Mouse (Mus musculus) hindbrain, embryonic 10.5 days (tissue): ENCODE results near the gene Slc39a10. TPM values are rescaled to one million over a fixed set of nuclear protein-coding genes. Genes with fewer than 3 reads are reported as not detected.
"Not testable (repeated sequence)": the region's sequence is repeated elsewhere in the genome, so short reads cannot be mapped to it uniquely, and the experiment has no call there.

ENCODE experiments used
- DNase-seq: peaks from one replicate; pipeline ENCODE4 v3.0.0-alpha.2; 2017; ENCODE audit warnings: low spot score
- H3K27ac ChIP-seq: fragments of 300-500 bp; sonication (generic); 2 replicates; pipeline ENCODE4 v1.5.1; 2016; ENCODE audit warnings: mild to moderate bottlenecking, moderate library complexity
- H3K27me3 ChIP-seq: fragments of 300-500 bp; sonication (generic); 2 replicates; pipeline ENCODE4 v1.6.1; 2016; ENCODE audit warnings: mild to moderate bottlenecking; ENCODE audit not compliant: poor library complexity, insufficient read depth, severe bottlenecking
- H3K36me3 ChIP-seq: fragments of 300-500 bp; sonication (generic); 2 replicates; pipeline ENCODE4 v1.6.1; 2016; ENCODE audit warnings: mild to moderate bottlenecking, moderate library complexity
- H3K4me1 ChIP-seq: fragments of 300-500 bp; sonication (generic); replicated peaks from 2 replicates; pipeline ENCODE4 v1.6.1; 2016; ENCODE audit warnings: mild to moderate bottlenecking
- H3K4me3 ChIP-seq: fragments of 300-500 bp; sonication (generic); 2 replicates; pipeline ENCODE4 v1.5.1; 2016; ENCODE audit warnings: mild to moderate bottlenecking, moderate library complexity
- H3K9me3 ChIP-seq: fragments of 300-500 bp; sonication (generic); 2 replicates; pipeline ENCODE4 v1.6.1; 2016; ENCODE audit warnings: mild to moderate bottlenecking, moderate library complexity
- WGBS: fragments of 180-500 bp; shearing (Covaris S2); methylation state at CpG from one replicate; pipeline ENCODE4 v1.1.7; 2016; 5-methylcytosine and 5-hydroxymethylcytosine counted together
- polyA plus RNA-seq: library from polyadenylated mRNA; unstranded; fragments of >200 nt; fragmentation: Nextera tagmentation; extraction: Ambion mirVana; gene quantifications from 2 replicates; pipeline ENCODE4 v1.2.1, GENCODE M21; 2016

The Slc39a10 gene
- polyA plus RNA-seq, 1 experiment from 2014 or later: 44.6 TPM

GRCm38 (mm10) chr1:46830066-46830843 is 62.4 kb downstream of the Slc39a10 start:
- H3K27ac ChIP-seq: no peak overlapping the region
- WGBS: 75% methylated on average over 2 of the region's 2 CpGs
- H3K36me3 ChIP-seq: peaks cover 68% of the 10 kb centered on the region
- DNase-seq: no peak
- H3K27me3 ChIP-seq: no peaks in the 10 kb centered on the region
- no peak overlapping the region for H3K4me3 ChIP-seq
- no peaks in the 10 kb centered on the region for H3K9me3 ChIP-seq
- H3K4me1 ChIP-seq: no peaks in the 10 kb centered on the region

- no peak overlapping the region for H3K4me3 ChIP-seq
- WGBS: 86% methylated on average over 4 of the region's 4 CpGs
- H3K36me3 ChIP-seq: peaks cover 87% of the 10 kb centered on the region
- H3K9me3 ChIP-seq: no peaks in the 10 kb centered on the region
- DNase-seq: no peak
- H3K4me1 ChIP-seq: no peaks in the 10 kb centered on the region
- no peak overlapping the region for H3K27ac ChIP-seq
- no peaks in the 10 kb centered on the region for H3K27me3 ChIP-seq
Observed at GRCm38 (mm10) chr1:46822256-46822972, 70.2 kb downstream of the Slc39a10 start.

DNA sequence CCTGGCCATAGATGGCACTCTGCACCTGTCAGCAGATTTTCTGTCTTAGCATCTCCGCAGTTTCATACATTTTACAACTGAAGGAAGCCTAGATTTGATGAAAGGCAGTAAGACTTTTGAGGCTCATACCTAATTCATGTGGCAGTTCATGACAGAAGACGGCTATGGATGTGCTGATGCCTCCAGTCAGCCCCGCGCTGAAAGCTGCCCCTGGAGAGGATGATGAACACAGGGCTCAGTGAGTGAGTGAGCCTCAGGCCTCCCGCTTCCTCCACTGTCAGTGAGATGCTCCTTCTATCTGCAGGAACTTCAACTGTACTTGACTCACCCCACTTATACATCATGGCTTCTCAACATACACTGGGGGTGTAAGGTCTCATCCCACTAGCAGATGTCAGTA is 74.7 kb downstream of the Slc39a10 start:
- Histone ChIP-seq H3K27me3 (no peaks in the 10 kb centered on the region), H3K27ac (no peak overlapping the region), H3K4me3 (no peak overlapping the region), H3K9me3 (no peaks in the 10 kb centered on the region), H3K36me3 (peaks cover 69% of the 10 kb centered on the region), H3K4me1 (no peaks in the 10 kb centered on the region)
- WGBS: 94% methylated on average over 5 of the region's 5 CpGs
- no peak for DNase-seq

- peaks cover 42% of the 10 kb centered on the region for H3K36me3 ChIP-seq
- not testable (repeated sequence) for H3K27me3 ChIP-seq, H3K4me3 ChIP-seq, H3K27ac ChIP-seq, H3K4me1 ChIP-seq, DNase-seq, H3K9me3 ChIP-seq
- 91% methylated on average over 4 of the region's 4 CpGs for WGBS
Observed at GRCm38 (mm10) chr1:46808630-46809029, 84.0 kb downstream of the Slc39a10 start.

DNA sequence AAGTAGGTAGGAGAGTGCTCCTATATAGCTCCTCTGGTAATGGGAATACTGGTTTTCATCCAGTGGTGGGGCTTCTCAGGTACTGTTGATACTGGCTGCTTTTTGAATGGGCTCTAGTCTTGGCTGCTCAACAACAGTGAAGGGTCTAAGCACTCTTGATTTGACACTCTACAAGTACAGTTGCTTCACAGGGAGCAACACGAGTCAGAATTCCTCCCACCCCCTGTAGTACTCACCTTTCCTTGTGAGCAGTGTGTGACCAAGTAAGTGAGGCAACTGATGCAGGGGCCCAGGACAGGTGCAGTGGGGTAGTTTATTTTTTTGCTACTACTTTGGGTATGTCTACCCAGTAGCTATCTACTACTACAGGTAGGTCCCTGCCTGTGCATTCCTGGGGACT is 87.6 kb downstream of the Slc39a10 start:
- 88% methylated on average over 1 of the region's 1 CpGs for WGBS
- H3K36me3 ChIP-seq: peaks cover 13% of the 10 kb centered on the region

GRCm38 (mm10) chr1:46782227-46782626 is 110.4 kb downstream of the Slc39a10 start:
- H3K4me1 ChIP-seq, DNase-seq, H3K4me3 ChIP-seq, H3K36me3 ChIP-seq, H3K27ac ChIP-seq, H3K27me3 ChIP-seq, H3K9me3 ChIP-seq: not testable (repeated sequence)
- WGBS: 87% methylated on average over 4 of the region's 4 CpGs

More for the DNA sequence above, 87.6 kb downstream of the Slc39a10 start:
- Histone ChIP-seq H3K27me3 (no peaks in the 10 kb centered on the region), H3K9me3 (no peaks in the 10 kb centered on the region), H3K4me3 (no peak overlapping the region), H3K4me1 (no peaks in the 10 kb centered on the region), H3K27ac (no peak overlapping the region)
- DNase-seq: no peak

DNA sequence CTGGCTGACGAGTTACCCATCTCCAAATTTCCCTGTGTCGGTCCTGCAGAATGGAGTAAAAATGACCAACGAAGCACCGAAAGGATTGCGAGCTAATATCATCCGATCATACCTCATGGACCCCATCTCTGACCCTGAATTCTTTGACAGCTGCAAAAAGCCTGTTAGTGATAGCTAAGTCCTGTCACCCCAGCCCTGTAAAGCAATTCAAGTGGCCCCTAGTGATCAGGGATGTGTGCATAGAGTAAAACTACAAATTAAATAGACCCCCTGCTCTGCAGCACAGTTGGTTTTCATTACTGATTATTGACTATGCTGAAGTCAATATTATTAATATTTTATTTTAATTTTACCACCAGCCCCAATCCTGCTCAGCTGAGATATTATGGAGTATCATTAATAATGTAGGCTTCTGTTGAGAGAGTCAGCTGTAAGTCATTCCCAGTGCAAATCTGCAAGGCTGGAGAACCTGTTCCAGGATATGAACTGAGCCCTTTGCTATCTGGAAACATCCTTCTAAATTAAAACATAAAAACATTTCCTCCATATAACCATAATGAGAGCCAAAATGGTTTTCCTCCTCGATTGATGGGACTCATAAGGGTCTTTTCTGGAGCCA is 122.5 kb downstream of the Slc39a10 start:
- H3K9me3 ChIP-seq, H3K4me1 ChIP-seq, DNase-seq, H3K36me3 ChIP-seq, H3K27me3 ChIP-seq, H3K27ac ChIP-seq, H3K4me3 ChIP-seq: not testable (repeated sequence)
- 85% methylated on average over 7 of the region's 7 CpGs for WGBS

GRCm38 (mm10) chr1:46769318-46769717 is 123.3 kb downstream of the Slc39a10 start:
- not testable (repeated sequence) for H3K4me1 ChIP-seq, H3K36me3 ChIP-seq, H3K4me3 ChIP-seq, H3K27me3 ChIP-seq, DNase-seq, H3K27ac ChIP-seq, H3K9me3 ChIP-seq

GRCm38 (mm10) chr1:46764600-46764999 is 128.1 kb downstream of the Slc39a10 start:
- DNase-seq, H3K36me3 ChIP-seq, H3K4me3 ChIP-seq, H3K9me3 ChIP-seq, H3K27me3 ChIP-seq, H3K27ac ChIP-seq, H3K4me1 ChIP-seq: not testable (repeated sequence)
- WGBS: 79% methylated on average over 3 of the region's 3 CpGs
